Mouse (Mus musculus): ENCODE results near the gene Vwa3b.

Vwa3b gene

DNA sequence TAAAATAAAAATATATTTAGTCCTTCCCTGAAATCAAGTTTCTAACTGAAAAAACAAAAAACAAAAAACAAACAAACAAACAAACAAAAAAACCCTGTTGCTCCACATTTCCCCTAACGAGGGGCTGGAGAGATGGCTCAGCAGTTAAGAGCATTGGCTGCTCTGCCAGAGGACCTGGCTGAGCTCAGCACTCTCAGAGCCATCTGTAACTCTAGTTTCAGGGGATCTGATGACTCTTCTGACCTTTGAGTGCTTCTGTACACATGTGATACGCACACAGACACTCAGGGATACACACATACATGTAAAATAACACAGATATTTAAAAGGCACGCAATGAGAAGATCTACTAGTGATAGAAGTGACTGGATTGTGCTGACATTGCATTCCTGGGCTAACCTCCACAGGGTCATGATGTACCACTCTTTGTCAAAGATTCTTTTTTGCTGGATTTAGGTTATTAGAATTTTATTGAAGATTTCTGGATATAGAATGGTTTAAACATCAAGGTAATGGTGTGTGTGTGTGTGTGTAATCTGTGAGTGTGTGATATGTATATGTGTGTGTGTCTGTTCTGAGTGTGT, 14.7 kb upstream of the Vwa3b start:
- DNase-seq (ENCODE audit: low spot score in 2 of 2): no peak

DNA sequence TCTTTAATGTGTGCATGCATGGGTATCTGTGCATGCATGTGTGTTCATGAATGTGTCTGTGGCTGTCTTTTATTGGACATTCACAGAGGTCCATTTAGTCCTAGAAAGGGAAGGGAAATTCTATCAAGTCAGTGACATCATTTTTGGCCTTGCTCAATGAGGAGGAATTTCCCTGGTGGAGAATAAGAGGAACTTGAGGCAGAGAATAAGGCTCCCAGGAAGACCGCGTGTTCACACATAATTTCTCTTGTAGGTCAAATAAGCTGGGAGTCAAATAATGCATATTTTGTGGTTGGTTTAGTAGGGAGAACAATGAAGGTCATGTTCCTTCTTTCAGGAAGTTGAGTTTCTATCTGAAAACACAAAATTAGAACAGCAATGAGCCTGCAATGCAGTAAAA, 13.4 kb upstream of the Vwa3b start:
- no peak for DNase-seq (ENCODE audit: low spot score in 2 of 2)

DNA sequence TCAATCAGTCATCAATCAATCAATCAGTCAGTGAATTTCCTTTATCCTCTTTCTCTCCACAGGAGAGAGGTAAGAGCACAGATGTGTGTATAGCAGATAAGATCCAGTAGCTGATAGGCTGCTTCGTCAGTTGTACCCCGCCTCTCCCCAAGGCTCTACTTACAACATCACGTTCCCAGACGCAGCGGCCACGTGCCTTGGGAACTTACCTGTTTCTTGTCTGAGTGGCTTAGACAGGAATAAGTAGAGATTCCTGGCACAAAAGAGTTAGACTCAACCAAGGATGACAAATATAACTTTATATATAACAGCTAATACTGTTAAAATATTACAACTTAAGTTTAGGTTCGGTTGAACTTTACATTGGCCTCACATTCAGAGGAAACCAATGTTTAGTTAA, 12.7 kb upstream of the Vwa3b start:
- DNase-seq (ENCODE audit: low spot score in 2 of 2): no peak

DNA sequence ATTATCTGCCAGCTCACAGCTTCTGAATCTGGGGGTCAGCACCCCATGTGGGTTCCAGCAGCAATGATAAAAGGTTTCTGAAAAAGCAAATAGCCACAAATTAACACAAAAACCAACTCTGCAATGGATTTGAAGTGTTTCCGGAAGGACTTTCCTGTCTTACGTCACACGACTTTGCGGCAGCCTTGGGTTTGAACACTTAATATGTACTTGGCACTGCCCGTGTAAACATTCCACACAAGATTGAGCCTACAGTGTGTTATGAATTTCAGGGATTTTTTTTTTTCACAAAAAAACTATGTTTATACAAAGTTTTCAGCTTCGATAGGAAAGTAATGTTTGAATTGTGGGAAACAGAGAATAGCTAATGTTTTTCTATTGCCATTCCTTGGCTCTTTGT, 7.4 kb upstream of the Vwa3b start:
- DNase-seq (ENCODE audit: low spot score in 2 of 2): no peak

DNA sequence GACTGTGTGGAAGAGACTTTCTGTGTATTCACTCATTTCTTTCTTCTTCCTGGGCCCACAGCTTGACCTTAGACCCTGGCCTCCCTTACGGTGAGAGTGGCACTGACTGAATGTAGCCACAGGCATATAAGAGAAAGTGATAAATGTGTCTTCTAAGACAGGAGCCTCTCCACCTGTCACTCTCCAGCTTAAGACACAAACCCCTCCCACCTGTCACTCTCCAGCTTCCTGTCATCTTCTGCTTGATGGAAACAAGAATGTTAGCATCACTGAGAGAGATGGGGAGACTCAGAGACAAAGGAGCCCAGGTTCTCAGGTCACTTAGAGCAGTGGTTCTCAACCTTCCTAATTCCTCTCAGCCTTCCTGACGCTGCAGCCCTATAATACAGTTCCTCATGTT, 3.7 kb upstream of the Vwa3b start:
- no peak for DNase-seq (ENCODE audit: low spot score in 2 of 2)

DNA sequence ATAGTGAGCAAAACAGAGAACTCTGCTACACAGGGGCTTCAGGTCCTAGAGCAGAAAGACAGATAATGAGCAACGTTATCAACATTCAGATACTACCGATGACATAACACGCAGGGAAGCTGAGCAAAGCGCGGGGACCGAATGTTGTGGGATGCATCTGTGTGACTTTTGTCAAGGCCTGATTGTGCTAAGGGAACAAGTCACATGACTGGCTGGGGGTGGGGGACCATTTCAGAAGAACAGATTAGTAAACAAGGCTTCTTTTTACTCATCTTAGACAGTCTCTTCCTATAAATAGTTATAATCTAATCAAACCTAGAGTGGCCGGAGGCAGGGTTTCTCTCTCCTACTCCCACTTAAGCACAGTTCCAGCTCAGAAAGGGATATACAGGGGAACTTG, 1.7 kb upstream of the Vwa3b start:
- no peak for DNase-seq (ENCODE audit: low spot score in 2 of 2)

DNA sequence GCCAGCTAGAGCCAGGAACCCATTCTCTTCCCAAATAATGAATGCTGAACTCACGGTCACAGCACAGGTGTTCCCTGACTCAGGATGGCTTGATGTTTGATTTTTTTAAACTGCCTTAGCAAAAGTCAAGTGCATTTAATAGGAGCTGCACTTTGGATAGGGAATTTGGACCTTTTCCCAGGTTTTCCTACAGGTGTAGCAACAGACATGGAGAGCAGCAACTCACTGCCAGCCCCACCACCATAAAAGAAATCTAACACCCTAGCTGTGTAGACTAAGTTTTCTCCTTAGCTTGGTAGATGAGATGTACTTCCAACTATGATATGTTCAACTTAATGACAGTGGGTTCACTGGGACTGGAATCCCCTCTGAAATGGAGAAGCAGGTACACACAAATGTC, 1.0 kb upstream of the Vwa3b start:
- no peak for DNase-seq (ENCODE audit: low spot score in 2 of 2)

DNA sequence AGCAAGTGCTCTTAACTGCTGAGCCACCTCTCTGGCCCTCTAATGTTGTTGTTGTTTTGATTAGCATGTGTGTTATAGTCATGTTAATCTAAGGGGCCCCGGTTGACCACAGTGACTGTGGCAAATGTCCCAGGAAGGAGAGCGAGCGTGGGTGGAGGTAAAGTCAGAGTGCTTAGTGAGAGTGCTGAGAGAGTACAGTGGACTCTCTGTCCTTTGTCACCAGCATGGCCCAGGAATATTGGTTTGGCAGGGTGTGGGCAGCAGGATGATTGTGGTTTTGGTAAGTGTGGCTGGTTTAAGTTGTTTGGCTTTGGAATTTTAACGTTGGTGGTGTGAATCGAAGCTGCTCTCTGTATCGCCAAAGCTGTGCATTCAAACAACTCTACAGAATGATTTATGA, 470 bp downstream of the Vwa3b start:
- no peak for DNase-seq (ENCODE audit: low spot score in 2 of 2)

DNA sequence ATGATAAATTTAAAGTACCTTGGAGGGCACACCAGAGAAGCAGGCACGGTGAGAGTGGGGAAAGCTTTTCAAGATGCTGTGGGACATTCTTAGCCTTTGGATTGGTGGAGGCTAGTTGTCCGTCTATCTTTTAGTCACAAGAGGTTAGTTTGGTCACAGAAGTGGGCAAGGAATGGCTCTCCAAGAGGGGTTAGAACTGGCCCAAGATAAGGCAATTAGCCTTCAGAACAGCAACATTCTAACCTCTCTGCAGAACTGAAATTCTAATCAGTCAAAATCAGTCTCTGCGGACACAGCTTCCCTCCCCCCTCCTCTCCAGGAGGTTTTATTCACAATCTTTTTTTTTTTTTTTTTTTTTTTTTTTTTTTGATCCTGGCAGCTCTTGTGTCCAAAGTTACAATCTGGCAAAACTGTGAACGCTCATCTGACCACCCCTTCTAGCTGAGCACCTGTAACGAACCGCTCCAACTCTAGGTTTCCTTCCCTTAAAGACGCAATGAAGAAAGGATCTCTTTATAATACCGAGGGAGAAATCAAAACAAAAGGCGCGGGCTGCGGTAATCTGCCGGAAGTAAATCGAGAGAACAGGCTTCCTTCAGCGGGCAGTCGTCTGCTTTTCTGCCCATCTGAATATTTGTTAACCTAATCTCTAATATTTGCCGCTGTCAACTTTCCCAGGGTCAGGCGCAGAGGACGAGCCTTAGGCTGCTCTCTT, 2.2 kb downstream of the Vwa3b start:
- no peak for DNase-seq (ENCODE audit: low spot score in 2 of 2)

DNA sequence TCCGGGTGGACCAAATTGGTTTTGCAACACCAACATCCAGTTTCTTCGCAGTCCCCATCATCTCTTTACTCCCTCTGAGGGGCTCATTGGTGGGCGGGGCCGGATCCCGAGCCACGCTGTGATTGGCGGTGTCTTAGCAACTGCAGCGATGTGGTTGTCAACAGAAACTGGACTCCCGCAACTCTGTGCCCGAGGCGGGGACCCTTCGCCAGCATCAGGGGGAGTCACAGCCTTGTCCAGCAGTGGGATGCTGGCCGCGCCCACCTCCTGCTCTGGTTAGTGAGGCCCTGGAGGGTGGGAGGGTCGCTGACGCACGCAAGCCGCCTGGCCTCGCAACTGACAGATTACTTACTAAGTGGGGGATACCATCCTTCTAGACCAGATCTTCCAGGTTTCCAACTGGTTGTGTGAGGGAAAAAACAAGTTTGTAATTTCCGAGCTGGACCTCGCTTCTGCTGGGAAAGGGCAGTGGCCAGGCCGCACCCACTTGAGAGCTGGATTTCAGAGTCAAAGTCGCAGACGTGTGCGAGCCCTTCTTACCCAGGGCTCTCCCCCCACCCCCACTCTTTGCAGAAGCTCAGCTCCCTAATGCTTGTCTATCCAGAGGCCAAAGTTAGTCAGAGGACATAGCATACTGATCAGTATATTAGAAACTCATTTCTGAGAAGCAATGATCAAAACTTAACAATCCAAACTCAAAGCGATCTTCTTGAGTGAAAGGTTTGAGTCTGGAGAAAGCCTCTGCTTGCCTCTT, 2.9 kb downstream of the Vwa3b start:
- DNase-seq (ENCODE audit: low spot score in 2 of 2): peak; percentile 54 to 80

DNA sequence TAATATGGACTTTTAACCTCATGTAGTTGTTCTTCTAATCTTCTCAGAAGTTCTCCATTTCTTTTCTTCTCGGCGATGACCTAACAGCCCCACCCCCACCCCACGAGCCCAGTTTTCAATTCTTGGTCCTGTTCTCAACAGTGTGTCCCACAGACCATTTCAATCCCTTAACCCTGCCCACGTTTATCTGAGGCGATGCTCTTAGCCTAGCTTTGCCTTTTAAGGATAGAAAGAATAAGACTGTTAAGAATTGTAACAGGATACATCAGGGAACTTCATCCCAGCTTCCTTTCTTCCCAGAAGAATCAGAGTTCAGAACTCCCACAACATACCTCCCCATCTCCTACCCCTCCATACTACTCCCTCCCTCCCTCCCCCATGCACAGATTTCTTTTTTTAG, 3.5 kb downstream of the Vwa3b start:
- DNase-seq (ENCODE audit: low spot score in 2 of 2): no peak

DNA sequence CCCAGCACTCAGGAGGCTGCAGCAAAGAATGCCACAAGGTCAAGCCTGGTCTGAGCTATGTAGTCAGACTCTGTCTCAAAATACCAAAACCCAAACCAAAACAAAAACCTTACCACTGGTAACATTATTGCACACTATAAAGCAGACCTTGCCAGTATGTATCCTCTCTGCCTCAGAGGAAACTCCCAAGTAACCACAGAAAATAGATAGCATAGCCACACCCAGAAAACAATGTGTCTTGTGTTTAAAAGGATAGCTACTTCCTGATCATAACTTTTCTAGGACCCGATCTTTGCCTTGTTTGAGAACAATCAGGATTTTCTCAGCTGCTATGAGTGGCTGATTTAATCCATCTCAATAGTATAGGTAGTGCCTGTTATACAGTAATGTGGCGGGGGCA, 4.3 kb downstream of the Vwa3b start:
- no peak for DNase-seq (ENCODE audit: low spot score in 2 of 2)

DNA sequence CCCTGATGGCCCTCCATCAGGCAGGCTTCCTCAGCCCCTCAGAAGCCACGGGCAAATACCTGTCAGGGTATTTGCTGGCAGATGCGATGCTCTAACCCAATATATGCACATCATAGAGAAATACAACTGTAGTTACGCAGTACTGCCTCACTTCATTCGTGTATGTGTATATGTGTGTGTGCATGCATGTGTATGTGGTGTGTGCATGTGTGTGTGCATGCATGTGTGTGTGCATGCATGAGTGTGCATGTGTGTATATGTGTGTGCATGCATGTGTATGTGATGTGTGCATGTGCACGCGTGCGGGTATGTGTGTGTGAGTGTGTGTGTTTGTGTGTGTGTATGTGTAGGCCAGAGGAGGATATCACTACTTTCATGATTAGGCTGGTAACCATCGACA, 9.5 kb downstream of the Vwa3b start:
- no peak for DNase-seq (ENCODE audit: low spot score in 2 of 2)

DNA sequence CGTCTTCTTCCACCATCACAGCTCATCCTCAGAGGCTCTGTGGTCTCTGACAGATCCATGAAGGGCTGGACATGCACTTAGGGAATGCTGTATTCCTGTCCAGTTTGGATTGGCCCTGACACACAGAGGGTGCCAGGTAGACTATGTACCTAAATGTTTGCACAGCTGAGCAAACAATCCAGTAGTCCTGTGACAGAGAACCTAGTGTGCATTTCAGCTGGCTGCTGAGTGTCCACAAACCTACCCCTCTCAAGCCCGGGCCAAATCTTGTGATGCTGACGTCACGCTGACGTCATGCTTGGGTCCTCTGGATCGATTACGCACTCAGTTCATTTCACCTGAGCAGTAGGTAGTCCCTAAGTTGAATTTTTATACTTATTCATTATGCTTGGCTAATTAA, 14.7 kb downstream of the Vwa3b start:
- DNase-seq (ENCODE audit: low spot score in 2 of 2): no peak

DNA sequence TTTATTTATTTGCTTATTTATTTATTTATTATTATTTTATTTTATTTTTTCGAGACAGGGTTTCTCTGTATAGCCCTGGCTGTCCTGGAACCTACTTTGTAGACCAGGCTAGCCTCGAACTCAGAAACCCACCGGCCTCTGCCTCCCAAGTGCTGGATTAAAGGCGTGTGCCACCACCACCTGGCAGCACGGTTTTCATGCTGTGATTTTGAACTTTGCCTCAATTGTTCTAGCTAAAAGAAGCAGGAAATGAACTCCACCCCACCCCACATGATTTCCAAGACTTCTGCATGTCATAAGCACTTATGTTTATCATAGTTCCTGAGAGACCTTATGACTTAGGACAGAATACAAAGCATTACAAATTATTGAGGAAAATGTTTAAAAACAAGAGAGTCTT, 15.5 kb downstream of the Vwa3b start:
- DNase-seq (ENCODE audit: low spot score in 2 of 2): no peak

DNA sequence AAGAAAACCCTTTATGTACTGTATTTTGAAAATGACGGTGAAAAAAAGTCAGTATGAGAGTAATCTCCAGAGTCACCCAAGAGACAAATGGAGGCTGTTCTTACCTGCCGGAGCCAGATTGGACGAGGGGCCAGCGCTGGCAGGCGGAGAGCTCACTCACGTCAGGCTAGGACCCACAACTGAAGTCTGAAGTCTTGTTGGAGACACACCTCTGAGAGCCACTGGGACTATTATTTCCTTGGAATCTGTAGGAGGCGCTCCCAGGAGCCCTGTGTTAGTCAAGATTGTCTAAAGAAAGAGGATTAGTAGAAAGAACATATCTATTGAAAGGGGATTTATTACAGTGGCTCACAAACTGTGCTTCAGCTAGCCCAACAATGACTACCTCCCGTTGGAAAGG, 16.4 kb downstream of the Vwa3b start:
- DNase-seq (ENCODE audit: low spot score in 2 of 2): no peak

DNA sequence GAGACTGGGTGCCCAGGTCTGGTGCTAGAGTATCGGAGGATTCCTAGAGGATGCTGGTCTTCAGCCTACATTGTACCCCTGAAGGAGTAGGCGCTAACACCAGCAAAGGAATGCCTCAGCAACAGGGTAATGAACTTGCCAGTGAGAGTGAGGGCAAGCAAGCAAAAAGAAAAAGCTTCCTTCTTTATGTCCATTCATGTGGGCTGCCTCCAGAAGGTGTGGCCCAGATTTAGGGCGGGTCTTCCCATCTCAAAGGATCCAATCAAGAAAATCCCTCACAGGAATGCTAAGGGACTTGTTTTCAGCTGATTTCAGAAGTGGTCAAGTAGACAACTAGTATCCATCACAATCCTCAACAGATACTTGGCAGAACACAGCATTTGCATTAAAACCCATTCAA, 16.8 kb downstream of the Vwa3b start:
- no peak for DNase-seq (ENCODE audit: low spot score in 2 of 2)

DNA sequence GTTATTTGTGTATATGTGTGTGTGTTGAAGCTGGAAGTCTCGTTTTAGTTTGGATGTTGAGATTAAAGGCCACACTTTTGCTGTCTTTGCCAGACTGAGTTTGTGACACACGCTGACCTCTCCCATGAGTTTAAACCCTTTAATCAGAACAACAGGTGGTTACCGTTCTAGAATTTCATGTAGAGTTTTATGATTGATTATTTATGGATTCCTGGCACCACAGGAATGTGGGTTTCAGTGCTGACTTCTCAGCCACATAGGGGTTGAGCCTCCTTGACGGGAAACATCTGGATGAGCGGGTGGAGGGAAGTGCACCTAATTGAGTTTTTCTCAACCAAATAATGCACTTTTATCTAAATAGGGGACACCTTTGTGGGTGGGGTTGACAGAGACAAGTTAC, 19.1 kb downstream of the Vwa3b start:
- no peak for DNase-seq (ENCODE audit: low spot score in 2 of 2)

DNA sequence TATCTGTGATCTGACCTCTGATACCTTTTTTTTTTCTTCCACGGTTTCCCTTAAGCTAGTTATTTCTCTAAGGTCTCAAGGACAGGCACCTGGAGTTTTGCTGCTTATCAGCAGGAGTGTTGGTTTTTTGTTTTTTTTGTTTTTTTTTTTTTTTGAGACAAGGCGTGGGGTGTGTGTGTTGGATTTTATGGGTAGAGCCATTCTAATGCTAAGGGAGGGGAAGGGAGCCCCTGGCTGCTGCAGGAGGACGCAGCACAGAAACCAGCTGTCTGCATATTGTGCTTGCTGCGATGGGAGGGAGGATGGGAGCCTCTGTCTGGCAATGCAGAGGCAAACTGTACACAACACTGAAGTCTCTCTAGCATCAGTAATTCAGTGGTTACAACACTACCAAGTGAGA, 22.8 kb downstream of the Vwa3b start:
- no peak for DNase-seq (ENCODE audit: low spot score in 2 of 2)

DNA sequence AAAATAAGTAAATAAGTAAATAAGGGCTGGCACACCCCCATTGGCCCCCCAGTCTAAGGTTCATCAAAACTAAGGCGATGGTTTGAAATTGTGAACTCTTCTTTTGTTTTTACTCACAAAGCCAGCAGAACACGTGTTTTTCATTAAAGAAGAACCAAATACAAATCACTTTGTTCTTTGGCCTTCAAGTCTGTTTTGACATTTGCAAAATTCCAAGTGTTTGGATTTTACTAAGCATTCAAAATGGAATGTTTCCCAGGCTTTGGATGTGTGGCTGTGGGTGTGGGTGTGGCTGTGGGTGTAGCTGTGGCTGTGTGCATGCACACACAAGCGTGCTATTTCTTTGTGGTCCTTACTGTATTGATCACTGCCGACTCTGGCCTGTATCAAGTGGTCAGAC, 27.3 kb downstream of the Vwa3b start:
- DNase-seq (ENCODE audit: low spot score in 2 of 2): no peak

DNA sequence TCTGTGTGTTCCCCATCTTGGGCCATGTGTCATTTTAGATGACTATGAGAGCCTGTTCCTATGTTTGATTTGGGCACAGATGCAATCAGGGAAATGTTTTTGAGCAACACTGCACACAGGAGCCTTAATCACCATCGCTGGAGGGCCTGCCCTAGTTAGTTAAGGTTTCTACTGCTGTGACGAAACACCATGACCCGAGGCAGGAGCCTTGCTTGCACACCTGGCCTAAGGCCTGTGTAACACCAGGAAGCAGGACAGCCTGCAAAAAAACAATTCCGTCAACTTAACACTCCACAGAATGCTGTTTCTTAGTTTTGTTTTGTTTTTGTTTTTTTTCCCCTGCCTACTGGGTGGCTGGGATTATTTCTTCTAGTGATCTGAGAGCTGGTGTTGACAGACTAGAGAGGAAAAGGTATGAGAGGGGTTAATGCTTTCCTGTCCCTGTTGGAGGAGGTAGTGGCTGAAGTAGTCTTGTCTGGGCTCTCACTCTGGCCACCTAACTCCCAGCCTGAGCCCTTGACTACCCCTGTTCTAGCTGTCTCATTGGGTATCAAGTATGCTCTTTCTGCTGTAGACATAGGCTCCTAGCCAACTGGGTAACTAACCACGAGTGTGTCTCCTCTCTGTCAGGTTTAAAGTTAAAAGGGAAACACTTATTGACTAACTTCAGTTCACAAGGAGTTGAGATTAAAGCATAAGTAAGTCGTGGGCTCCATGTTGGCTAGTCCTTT, 30.6 kb downstream of the Vwa3b start:
- DNase-seq (ENCODE audit: low spot score in 2 of 2): no peak

DNA sequence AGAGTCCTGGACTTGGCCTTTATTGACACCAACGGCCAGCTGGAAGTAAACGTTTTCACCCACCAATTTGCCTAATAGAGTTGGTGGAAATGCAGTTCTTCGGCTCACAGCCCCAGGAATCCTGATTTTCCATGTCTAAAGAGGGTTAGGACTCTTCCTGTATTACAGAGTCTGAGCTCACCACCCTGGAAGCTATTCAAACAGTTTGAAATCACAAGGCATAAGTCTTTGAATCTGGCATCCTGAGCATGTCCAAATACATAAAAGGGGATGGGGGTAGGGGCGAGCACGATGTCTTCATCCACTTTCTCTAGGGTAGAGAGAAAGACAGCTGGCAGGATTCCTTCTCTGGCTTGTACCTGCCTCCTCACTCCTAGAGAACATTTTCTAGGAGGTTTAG, 34.5 kb downstream of the Vwa3b start:
- no peak for DNase-seq (ENCODE audit: low spot score in 2 of 2)

DNA sequence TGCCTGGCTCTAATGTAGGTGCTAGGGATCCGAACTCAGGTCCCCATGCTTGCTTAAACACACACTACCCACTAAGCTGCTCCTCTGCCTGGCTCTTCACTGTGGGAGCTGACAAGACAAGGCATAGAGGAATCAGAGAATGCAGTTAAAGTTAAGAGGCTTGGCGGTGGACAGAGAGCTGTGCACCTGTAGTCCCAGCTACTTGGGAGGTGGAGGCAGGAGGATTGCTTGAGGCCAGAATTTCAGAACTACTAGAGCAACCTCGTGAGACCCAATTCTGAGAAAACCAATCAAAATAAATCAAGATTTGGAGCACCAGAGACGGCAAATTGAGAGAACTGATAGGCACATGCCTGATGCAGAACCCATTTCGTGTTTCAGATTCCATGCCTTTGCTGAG, 36.7 kb downstream of the Vwa3b start:
- DNase-seq (ENCODE audit: low spot score in 2 of 2): no peak

All from cerebellum, postnatal 4 days (tissue).